Mouse (Mus musculus) heart, embryonic 11.5 days (tissue): ENCODE measurements around the gene Mertk. TPM values are rescaled to one million over a fixed set of nuclear protein-coding genes. Genes with fewer than 3 reads are reported as not detected.

Experiments
- ATAC-seq: fragments of 200-750 bp; cut with Nextera tagmentation; replicated peaks from 2 replicates; pipeline ENCODE4 v1.8.0; 2017; ENCODE audit warnings: moderate library complexity; ENCODE audit not compliant: insufficient number of reproducible peaks, low FRiP score, low TSS enrichment
- H3K27ac ChIP-seq: fragments of 300-500 bp; sonication (generic); 2 replicates; pipeline ENCODE4 v1.5.1; 2014; ENCODE audit warnings: mild to moderate bottlenecking, low read depth, low read length
- H3K27me3 ChIP-seq: fragments of 300-500 bp; sonication (generic); 2 replicates; pipeline ENCODE4 v1.6.1; 2014; ENCODE audit warnings: mild to moderate bottlenecking, low read length, mixed read lengths; ENCODE audit not compliant: control insufficient read depth, insufficient read depth
- H3K36me3 ChIP-seq: fragments of 300-500 bp; sonication (generic); 2 replicates; pipeline ENCODE4 v1.6.1; 2014; ENCODE audit warnings: mild to moderate bottlenecking, low read length, moderate library complexity, mixed read lengths; ENCODE audit not compliant: control insufficient read depth, insufficient read depth
- H3K4me1 ChIP-seq: fragments of 300-500 bp; sonication (generic); 2 replicates; pipeline ENCODE4 v1.6.1; 2014; ENCODE audit warnings: low read length; ENCODE audit not compliant: control insufficient read depth, insufficient read depth
- H3K4me2 ChIP-seq: fragments of 300-500 bp; sonication (generic); 2 replicates; pipeline ENCODE4 v1.6.1; 2014; ENCODE audit warnings: mild to moderate bottlenecking, moderate library complexity
- H3K4me3 ChIP-seq: fragments of 300-500 bp; sonication (generic); 2 replicates; pipeline ENCODE4 v1.5.1; 2014; ENCODE audit warnings: low read depth, low read length
- H3K9ac ChIP-seq: fragments of 300-500 bp; sonication (generic); 2 replicates; pipeline ENCODE4 v1.6.1; 2014; ENCODE audit warnings: mild to moderate bottlenecking, low read depth, low read length, moderate library complexity
- H3K9me3 ChIP-seq: fragments of 300-500 bp; sonication (generic); replicated peaks from 2 replicates; pipeline ENCODE4 v1.6.1; 2016; ENCODE audit warnings: low read length; ENCODE audit not compliant: control insufficient read depth
- WGBS: fragments of 180-500 bp; shearing (Covaris S2); extraction: QIAGEN DNeasy Blood & Tissue Kit; methylation state at CpG from one replicate; pipeline ENCODE4 v1.1.7; 2014; ENCODE audit not compliant: insufficient replicate concordance; 5-methylcytosine and 5-hydroxymethylcytosine counted together
- polyA plus RNA-seq: library from polyadenylated mRNA; unstranded; fragments of >200 nt; fragmentation: Nextera tagmentation; extraction: Ambion mirVana; gene quantifications from 2 replicates; pipeline ENCODE4 v1.2.1, GENCODE M21; 2014

Mertk gene
- polyA plus RNA-seq, 1 experiment from 2014 or later: 4.1 TPM

DNA sequence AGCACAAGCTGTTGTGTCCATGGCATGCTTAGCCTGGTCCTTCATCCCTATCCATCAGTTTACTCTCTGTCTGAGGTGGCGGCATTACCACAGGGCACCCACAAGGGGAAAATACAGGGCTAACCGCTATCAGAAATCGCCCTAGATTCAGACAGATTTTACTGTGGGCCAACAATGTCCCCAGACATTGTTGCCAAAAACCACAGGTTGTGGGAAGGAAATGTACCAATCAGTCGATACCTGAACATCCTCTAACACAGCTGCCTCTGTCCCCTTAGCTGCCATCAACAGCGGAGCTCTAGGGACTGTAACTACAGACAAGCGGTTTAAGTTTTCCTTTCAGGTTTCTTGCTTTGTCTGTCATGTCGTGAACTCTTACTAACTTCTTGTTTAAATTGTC is 86.1 kb downstream of the Mertk start:
- H3K4me3 ChIP-seq: no peak overlapping the region
- H3K9me3 ChIP-seq: no peaks in the 10 kb centered on the region
- H3K36me3 ChIP-seq: no peaks in the 10 kb centered on the region
- ATAC-seq: no peak
- WGBS: 86% methylated on average over 7 of the region's 7 CpGs
- H3K27ac ChIP-seq: no peak overlapping the region
- H3K4me1 ChIP-seq: no peaks in the 10 kb centered on the region
- no peaks in the 10 kb centered on the region for H3K27me3 ChIP-seq
- no peak overlapping the region for H3K9ac ChIP-seq
- no peak overlapping the region for H3K4me2 ChIP-seq

DNA sequence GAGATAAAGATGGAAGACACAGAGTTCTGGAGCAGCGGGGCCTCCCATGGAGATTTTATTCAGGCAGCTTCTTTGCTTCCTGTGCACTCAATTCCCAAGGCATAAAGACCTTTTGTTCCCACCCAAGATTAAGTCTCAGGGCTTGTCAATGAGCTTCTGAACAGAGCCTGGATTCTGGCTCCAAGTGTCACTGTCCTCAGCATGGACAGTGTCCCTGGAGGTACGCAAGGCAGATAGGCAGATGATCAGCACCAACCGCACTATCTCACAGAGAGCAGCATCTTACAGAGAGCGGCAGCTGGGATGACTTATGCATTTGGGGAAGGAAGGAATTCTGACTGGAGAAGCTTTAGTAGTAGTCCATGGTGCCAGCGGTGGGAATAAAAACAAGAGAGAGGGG is 87.6 kb downstream of the Mertk start:
- H3K4me3 ChIP-seq: no peak overlapping the region
- H3K27ac ChIP-seq: no peak overlapping the region
- no peak for ATAC-seq
- no peaks in the 10 kb centered on the region for H3K9me3 ChIP-seq
- 66% methylated on average over 5 of the region's 5 CpGs for WGBS
- no peaks in the 10 kb centered on the region for H3K27me3 ChIP-seq
- peaks cover 2% of the 10 kb centered on the region; the same call in 1 of the 2 replicates for H3K36me3 ChIP-seq
- H3K9ac ChIP-seq: no peak overlapping the region
- peaks cover 7% of the 10 kb centered on the region; the same call in 1 of the 2 replicates for H3K4me1 ChIP-seq
- no peak overlapping the region for H3K4me2 ChIP-seq

DNA sequence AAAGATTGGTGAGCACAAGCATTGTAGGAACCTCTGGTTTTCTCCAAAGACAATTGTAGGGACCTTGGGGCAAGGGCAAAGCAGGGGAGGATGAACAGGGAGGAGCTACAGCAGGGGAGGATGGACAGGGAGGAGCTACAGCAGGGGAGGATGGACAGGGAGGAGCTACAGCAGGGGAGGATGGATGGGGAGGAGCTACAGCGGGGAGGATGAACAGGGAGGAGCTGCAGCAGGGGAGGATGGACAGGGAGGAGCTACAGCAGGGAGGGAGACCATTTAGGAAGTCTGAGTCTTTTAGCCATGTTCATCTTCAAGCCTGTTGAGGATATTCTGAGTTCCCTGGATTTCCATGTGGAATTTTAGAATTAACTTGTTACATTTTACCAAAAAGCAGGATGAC is 88.0 kb downstream of the Mertk start:
- no peaks in the 10 kb centered on the region for H3K9me3 ChIP-seq
- 75% methylated on average over 1 of the region's 1 CpGs for WGBS
- no peak overlapping the region for H3K9ac ChIP-seq
- peaks cover 2% of the 10 kb centered on the region; the same call in 1 of the 2 replicates for H3K36me3 ChIP-seq
- no peak overlapping the region for H3K27ac ChIP-seq
- no peak overlapping the region for H3K4me3 ChIP-seq
- no peak for ATAC-seq
- no peak overlapping the region for H3K4me2 ChIP-seq
- H3K4me1 ChIP-seq: peaks cover 7% of the 10 kb centered on the region; the same call in 1 of the 2 replicates
- no peaks in the 10 kb centered on the region for H3K27me3 ChIP-seq

- WGBS: 87% methylated on average over 3 of the region's 3 CpGs
- H3K27me3 ChIP-seq: no peaks in the 10 kb centered on the region
- no peak overlapping the region for H3K4me2 ChIP-seq
- H3K4me3 ChIP-seq: no peak overlapping the region
- no peak for ATAC-seq
- H3K9ac ChIP-seq: no peak overlapping the region
- no peak overlapping the region for H3K27ac ChIP-seq
- H3K36me3 ChIP-seq: peaks cover 4% of the 10 kb centered on the region; the same call in 1 of the 2 replicates
- peaks cover 7% of the 10 kb centered on the region; the same call in 1 of the 2 replicates for H3K4me1 ChIP-seq
- H3K9me3 ChIP-seq: no peaks in the 10 kb centered on the region
Observed at GRCm38 (mm10) chr2:128787805-128788204, 89.0 kb downstream of the Mertk start.

DNA sequence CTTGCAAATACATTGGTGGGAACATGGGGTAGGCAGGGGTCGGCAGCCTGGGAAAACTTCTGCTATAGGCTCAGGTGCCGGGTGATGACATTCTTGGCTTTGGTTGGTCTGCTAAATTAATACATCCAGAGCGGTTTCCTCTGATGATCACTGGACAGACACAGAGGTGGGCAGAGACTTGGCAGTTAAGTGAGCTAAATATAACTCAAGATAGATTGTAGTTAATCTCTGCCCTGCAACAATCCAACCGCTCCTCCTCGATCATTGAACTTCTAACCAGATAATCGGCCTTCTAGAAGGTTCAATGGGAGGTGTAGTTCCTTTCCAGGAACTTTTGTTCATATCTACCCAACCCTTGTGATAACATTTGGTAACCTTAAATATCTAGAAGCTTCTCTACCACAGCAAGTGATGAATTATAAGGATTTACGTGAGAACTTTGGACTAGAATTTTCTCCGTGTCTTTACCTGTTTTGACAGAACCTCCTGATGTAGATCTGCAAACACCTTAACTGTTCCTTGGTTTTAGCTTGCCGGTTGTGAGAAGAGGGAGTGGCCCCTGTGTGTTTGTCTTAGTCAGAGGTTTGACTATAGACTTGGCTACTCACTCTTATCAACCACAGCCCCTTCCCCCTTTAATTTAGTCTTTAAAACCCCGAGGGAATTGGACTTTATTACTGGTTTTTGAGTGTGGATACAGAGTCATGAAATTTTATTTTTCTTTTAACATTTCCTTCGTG is 92.3 kb downstream of the Mertk start:
- Histone ChIP-seq H3K4me1 (peaks cover 7% of the 10 kb centered on the region; the same call in 1 of the 2 replicates), H3K27ac (no peak overlapping the region), H3K9ac (no peak overlapping the region), H3K9me3 (no peaks in the 10 kb centered on the region), H3K4me2 (no peak overlapping the region), H3K27me3 (no peaks in the 10 kb centered on the region), H3K36me3 (peaks cover 6% of the 10 kb centered on the region; the same call in 1 of the 2 replicates), H3K4me3 (no peak overlapping the region)
- ATAC-seq: no peak
- 60% methylated on average over 11 of the region's 11 CpGs for WGBS

GRCm38 (mm10) chr2:128793958-128794357 is 95.2 kb downstream of the Mertk start:
- peaks cover 6% of the 10 kb centered on the region; the same call in 1 of the 2 replicates for H3K36me3 ChIP-seq
- no peaks in the 10 kb centered on the region for H3K9me3 ChIP-seq
- 84% methylated on average over 6 of the region's 6 CpGs for WGBS
- H3K4me1 ChIP-seq: peaks cover 7% of the 10 kb centered on the region; the same call in 1 of the 2 replicates
- no peak overlapping the region for H3K9ac ChIP-seq
- no peak for ATAC-seq
- no peaks in the 10 kb centered on the region for H3K27me3 ChIP-seq
- H3K27ac ChIP-seq: no peak overlapping the region
- no peak overlapping the region for H3K4me2 ChIP-seq
- H3K4me3 ChIP-seq: no peak overlapping the region

DNA sequence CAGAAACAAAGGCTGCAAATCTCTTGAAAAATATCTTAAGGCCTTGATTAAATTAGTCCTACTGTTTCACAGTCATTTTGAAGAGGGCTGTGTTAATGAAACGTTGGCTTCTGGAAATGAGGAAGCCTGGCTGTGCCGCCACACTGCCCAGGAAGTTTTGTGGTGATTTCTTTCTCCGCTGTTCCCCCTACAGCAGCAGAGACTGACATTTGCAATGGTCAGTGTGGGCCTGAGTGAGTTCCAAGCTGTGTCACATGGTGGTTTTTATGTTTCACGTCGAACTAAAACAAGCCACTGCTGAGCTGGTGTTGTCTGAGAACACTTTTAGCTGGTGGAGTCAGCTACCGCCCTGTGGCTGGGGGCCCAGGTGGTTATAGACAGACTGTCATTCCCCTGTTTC is 97.7 kb downstream of the Mertk start:
- Histone ChIP-seq H3K4me1 (no peaks in the 10 kb centered on the region), H3K4me2 (no peak overlapping the region), H3K4me3 (no peak overlapping the region), H3K9me3 (no peaks in the 10 kb centered on the region), H3K9ac (no peak overlapping the region), H3K36me3 (peaks cover 14% of the 10 kb centered on the region; the same call in 1 of the 2 replicates), H3K27me3 (no peaks in the 10 kb centered on the region), H3K27ac (no peak overlapping the region)
- ATAC-seq: no peak
- WGBS: 71% methylated on average over 6 of the region's 6 CpGs

DNA sequence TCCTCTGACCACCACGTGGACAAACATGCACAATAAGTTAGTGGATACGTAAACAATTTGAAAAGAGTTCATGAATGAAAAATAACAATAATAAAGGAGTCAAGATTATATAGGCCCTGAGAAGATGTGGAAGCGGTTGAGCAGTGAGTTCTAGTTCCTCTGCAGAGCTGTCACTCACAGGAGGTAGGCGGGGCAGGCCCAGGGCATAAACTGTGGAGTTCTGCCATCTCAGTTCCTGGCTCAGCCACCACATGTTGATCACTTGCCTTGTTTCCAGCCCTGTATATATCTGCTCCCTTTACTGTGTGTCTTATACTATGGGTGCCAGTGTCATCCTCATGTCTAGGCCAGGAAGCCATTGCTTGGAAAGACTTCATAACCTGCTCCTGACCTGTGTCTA is 104.7 kb downstream of the Mertk start:
- Histone ChIP-seq H3K4me3 (no peak overlapping the region), H3K36me3 (peaks cover 14% of the 10 kb centered on the region; the same call in 1 of the 2 replicates), H3K27ac (no peak overlapping the region), H3K9me3 (no peaks in the 10 kb centered on the region), H3K27me3 (no peaks in the 10 kb centered on the region), H3K4me2 (no peak overlapping the region), H3K4me1 (no peaks in the 10 kb centered on the region), H3K9ac (no peak overlapping the region)
- ATAC-seq: no peak
- 84% methylated on average over 4 of the region's 4 CpGs for WGBS

GRCm38 (mm10) chr2:128805341-128805740 is 106.6 kb downstream of the Mertk start:
- 72% methylated on average over 4 of the region's 4 CpGs for WGBS
- H3K9ac ChIP-seq: no peak overlapping the region
- peaks cover 7% of the 10 kb centered on the region; the same call in 1 of the 2 replicates for H3K36me3 ChIP-seq
- H3K4me3 ChIP-seq: no peak overlapping the region
- no peak for ATAC-seq
- no peaks in the 10 kb centered on the region for H3K27me3 ChIP-seq
- H3K4me1 ChIP-seq: no peaks in the 10 kb centered on the region
- no peak overlapping the region for H3K27ac ChIP-seq
- no peak overlapping the region for H3K4me2 ChIP-seq
- no peaks in the 10 kb centered on the region for H3K9me3 ChIP-seq
